Mouse (Mus musculus) embryonic fibroblast, embryonic 13.5 days (primary cell): ENCODE results near the gene Xrcc3. TPM values are rescaled to one million over a fixed set of nuclear protein-coding genes. Genes with fewer than 3 reads are reported as not detected.
A peak's percentile ranks its signal among the peaks of the same experiment; 100 is the strongest.

Source experiments
- H3K27ac ChIP-seq: 2 replicates; pipeline ENCODE4 v1.5.1; 2012; ENCODE audit warnings: low read length, control low read depth, inconsistent platforms; ENCODE audit not compliant: insufficient read depth
- H3K4me1 ChIP-seq: 2 replicates; pipeline ENCODE4 v1.6.1; 2011; ENCODE audit warnings: low read length; ENCODE audit not compliant: control insufficient read depth, insufficient read depth
- H3K4me3 ChIP-seq: 2 replicates; pipeline ENCODE4 v1.5.1; 2011; ENCODE audit warnings: mild to moderate bottlenecking, control low read depth, low read length; ENCODE audit not compliant: insufficient read depth
- CTCF ChIP-seq: IDR thresholded peaks from 2 replicates; pipeline ENCODE4 v1.5.1; 2011; ENCODE audit warnings: mild to moderate bottlenecking, control low read depth, low read length, moderate library complexity, borderline replicate concordance; ENCODE audit not compliant: insufficient read depth
- POLR2A ChIP-seq: IDR thresholded peaks from 2 replicates; pipeline ENCODE4 v1.6.1; 2011; ENCODE audit warnings: low read depth, mild to moderate bottlenecking, control low read depth, low read length, moderate library complexity
- polyA plus RNA-seq: library from polyadenylated mRNA; stranded (reverse); fragments of >200 nt; gene quantifications from 2 replicates; pipeline ENCODE4 v1.2.4, GENCODE M21; 2011; ENCODE audit warnings: low read depth; ENCODE audit not compliant: missing spikeins, insufficient read length

Xrcc3 gene
- polyA plus RNA-seq, 1 experiment: 2.7 TPM

DNA sequence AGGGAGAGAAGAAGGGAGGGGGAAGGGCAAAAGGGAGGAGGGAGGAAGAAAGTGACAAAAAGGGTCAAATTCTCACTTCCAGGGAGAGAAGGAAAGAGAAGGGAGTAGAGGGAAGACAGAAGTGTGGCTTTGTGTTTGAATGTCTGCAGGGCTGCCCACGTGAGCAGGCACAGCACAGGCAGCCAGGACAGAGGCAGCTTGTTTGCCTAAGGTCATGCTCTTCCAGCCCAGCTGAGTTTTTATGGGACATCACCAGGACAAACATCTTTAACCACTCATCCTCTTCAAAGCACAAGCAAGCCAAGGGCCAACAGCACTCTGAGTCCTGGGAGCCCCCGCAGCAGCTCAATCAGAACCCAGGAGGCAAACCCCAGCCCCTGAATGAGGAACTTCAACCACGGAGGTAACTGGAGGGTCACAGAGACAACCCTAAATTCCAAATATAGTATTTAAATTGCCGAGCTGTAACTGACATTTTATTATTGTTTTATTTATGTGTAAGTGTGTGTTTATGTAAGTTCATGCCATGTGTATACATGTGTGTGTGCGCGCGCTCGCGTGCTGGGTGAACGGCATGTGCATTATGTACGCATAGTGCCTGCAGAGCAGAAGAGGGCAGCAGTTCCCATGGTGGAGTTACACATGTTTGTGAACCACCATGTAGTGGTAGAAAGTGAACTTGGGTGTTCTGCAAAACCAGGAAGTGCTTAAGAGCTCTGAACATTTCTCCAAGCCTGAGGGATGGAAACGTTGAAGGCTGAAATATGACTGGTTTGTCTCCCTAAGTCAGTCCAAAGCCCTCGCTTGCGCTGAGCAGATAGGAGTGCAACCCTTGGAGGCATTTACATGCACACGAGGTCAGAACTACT lies 29.1 kb upstream of the Xrcc3 start:
- TF ChIP-seq CTCF: peak; percentile 19; the same call in 1 of the 2 replicates
- no peak for TF ChIP-seq POLR2A
- no peaks in the 10 kb centered on the region for H3K4me1 ChIP-seq
- H3K4me3 ChIP-seq: no peak overlapping the region
- H3K27ac ChIP-seq: no peak overlapping the region

DNA sequence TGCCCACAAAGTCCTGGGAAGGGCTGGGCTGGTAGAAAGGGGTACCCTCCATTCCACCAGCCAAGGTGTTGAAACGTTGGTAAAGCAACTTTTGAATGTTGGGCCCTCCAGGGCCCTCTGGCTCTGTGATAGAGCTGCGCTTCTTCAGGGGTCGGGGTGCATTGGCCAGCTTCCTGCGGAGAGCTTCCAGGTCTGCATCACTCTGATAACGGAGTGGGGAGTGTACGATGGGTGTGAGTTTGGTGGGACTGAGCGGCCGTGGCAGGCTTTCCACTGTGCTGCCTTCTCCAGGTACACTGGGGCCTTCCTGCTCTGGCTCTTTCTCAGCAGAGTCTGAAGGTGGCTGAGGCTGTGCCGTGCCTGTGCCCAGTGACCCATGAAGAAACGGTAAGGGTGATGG lies 19.8 kb upstream of the Xrcc3 start:
- TF ChIP-seq CTCF (no peak), POLR2A (no peak)
- no peaks in the 10 kb centered on the region for H3K4me1 ChIP-seq
- no peak overlapping the region for H3K27ac ChIP-seq
- no peak overlapping the region for H3K4me3 ChIP-seq

GRCm38 (mm10) chr12:111832643-111833042 lies 19.0 kb upstream of the Xrcc3 start:
- Histone ChIP-seq H3K4me1 (no peaks in the 10 kb centered on the region), H3K4me3 (no peak overlapping the region), H3K27ac (no peak overlapping the region)
- TF ChIP-seq POLR2A (no peak), CTCF (no peak)

- H3K27ac ChIP-seq: no peak overlapping the region
- H3K4me1 ChIP-seq: no peaks in the 10 kb centered on the region
- TF ChIP-seq CTCF (no peak), POLR2A (no peak)
- H3K4me3 ChIP-seq: no peak overlapping the region
These were observed 16.7 kb upstream of the Xrcc3 start for GRCm38 (mm10) chr12:111830375-111830774.

DNA sequence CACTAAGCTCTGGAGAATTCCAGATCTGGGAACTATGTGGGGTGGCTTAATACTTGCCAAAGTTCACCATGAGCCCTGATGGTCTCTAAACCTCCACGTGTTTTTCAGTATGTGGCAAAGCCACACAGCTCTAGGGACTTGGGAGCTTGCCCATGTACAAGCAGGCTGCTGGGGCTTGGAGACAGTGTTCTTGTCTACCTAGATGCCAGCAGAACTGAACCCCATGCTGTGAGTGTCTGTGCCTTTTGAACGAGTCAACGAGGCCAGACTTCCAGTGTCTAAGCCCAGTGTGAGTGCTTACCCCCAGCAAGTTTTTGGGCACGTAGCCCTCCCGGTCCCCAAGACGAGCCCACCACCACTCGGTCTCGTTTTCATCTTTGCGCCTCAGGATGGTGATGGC lies 16.3 kb upstream of the Xrcc3 start:
- Histone ChIP-seq H3K27ac (no peak overlapping the region), H3K4me1 (no peaks in the 10 kb centered on the region), H3K4me3 (no peak overlapping the region)
- TF ChIP-seq CTCF (no peak), POLR2A (no peak)

DNA sequence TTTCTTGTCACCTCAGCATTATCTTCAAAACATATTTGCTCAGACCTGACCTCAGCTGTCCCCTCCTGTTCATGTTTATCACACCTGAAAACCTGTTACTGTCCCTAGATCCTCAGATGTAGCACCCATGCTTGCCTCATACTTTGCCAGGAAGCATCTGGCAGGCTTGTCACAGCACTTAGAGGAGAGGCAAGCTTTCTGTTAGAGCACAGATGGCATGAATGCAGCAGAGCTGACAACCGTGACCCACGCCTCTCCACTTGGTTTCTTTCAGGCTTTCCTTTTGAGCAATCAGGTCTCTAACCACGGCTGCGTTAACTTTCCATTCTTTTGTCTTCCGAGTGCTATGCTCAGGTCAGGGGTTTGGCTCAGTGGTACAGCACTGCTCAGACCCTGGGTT lies 15.8 kb upstream of the Xrcc3 start:
- no peak overlapping the region for H3K4me3 ChIP-seq
- H3K27ac ChIP-seq: no peak overlapping the region
- TF ChIP-seq CTCF (no peak), POLR2A (no peak)
- H3K4me1 ChIP-seq: no peaks in the 10 kb centered on the region

DNA sequence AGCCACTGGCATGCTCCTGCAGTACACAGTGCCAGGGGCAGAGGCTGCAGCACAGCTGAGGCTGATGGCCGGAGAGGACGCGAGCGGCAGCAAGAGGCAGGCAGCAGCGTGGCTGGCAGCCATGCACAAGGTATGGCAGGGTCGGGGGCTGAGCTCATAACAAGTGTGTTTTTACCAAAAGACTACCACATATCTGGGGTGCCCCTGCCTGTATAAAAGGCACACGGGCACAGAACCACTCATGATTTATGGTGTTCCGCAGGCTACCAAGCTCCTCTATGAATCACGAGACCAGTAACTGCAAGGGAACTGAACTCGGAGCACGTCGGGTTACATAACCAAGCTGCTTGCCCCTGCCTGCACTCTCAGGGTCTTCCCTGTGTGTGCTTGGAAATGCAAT lies 13.9 kb upstream of the Xrcc3 start:
- TF ChIP-seq CTCF: no peak
- TF ChIP-seq POLR2A: no peak
- no peak overlapping the region for H3K4me3 ChIP-seq
- H3K4me1 ChIP-seq: no peaks in the 10 kb centered on the region
- no peak overlapping the region for H3K27ac ChIP-seq

- TF ChIP-seq CTCF: no peak
- TF ChIP-seq POLR2A: no peak
- H3K4me1 ChIP-seq: no peaks in the 10 kb centered on the region
- no peak overlapping the region for H3K4me3 ChIP-seq
- no peak overlapping the region for H3K27ac ChIP-seq
These were observed 8.3 kb upstream of the Xrcc3 start for GRCm38 (mm10) chr12:111821931-111822330.

DNA sequence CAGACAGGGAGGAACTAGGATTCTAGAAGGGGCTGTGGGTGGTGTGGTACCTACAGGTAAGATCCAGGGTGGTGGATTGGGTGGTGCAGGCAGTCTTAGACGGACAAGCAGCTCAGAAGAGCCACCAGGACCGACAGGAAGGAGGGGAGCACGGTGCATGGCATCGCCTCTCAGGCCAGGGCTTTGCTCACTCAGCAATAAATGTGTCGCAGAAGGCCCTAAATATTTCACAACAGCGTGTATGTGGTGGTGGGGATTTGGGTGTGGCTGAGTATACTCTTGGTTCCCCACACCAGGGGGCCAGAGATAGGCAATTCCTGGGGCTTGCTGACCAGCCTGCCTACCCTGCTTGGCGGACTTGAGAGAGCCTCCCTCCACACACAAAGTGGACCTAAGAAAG lies 7.0 kb upstream of the Xrcc3 start:
- Histone ChIP-seq H3K4me1 (no peaks in the 10 kb centered on the region), H3K27ac (no peak overlapping the region), H3K4me3 (no peak overlapping the region)
- TF ChIP-seq CTCF: no peak
- TF ChIP-seq POLR2A: no peak

GRCm38 (mm10) chr12:111819936-111820335 lies 6.3 kb upstream of the Xrcc3 start:
- no peak overlapping the region for H3K4me3 ChIP-seq
- no peak overlapping the region for H3K27ac ChIP-seq
- no peaks in the 10 kb centered on the region for H3K4me1 ChIP-seq
- no peak for TF ChIP-seq CTCF
- no peak for TF ChIP-seq POLR2A
